ENCODE assay signal across 25 mouse cellular contexts in the genomic region with DNA sequence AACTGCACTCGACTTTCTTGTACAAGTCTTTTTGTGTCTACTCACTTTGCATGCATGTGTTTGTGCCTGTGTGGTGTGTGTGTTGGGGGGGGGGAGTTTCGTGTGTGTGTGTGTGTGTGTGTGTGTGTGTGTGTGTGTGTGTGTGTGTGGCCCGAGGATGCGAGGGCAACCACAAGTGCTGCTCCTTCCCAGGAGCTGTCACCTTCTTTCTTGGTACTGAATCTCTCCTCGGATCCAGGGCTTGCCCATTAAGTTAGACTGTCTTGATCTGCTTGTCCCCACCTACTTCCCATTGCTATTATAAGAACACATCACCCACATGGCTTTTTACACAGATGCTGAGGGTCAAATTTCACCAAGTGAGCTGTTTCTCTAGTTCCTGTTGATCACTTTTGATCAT. TPM values are rescaled to one million over a fixed set of nuclear protein-coding genes. Genes with fewer than 3 reads are reported as not detected.
A peak's percentile ranks its signal among the peaks of the same experiment; 100 is the strongest.
DNase-seq lines count a peak whose midpoint lies in the region; ATAC-seq and TF ChIP-seq lines count a peak whose summit lies in the region.
"Had no signal": no experiment of that assay in that cellular context is flagged by ENCODE, and none has a peak within 500 bp of the region (broad histone marks: within the 10 kb centered on the region; RNA-seq: fewer than 3 reads in every experiment).

No protein-coding gene starts in this region.

- no peaks in the 10 kb centered on the region for H3K27me3 ChIP-seq in spleen, adult 2 months (ENCODE audit: control insufficient read depth, insufficient read depth, low read length)
- no peaks in the 10 kb centered on the region for H3K27me3 ChIP-seq in splenic B cell, adult 2 months (ENCODE audit: control insufficient read depth, insufficient read depth, low read length, poor library complexity, severe bottlenecking)
- H3K27me3 ChIP-seq: forebrain, embryonic 15.5 days; hindbrain, embryonic 13.5 days; midbrain, embryonic 13.5 days; neural tube, embryonic 12.5 days had no signal

- TF ChIP-seq POLR2A in spleen, adult 2 months (IDR thresholded peaks at IDR 0.05; ENCODE audit: low read depth, low read length) = no peak

- H3K27ac ChIP-seq in spleen, adult 2 months (ENCODE audit: insufficient read depth, low read length) = peak overlapping the region; percentile 81
- H3K27ac ChIP-seq: forebrain, embryonic 15.5 days; heart, adult 2 months; hindbrain, embryonic 13.5 days; limb, embryonic 10.5 days; midbrain, embryonic 13.5 days; neural tube, embryonic 12.5 days had no signal

- ATAC-seq in common myeloid progenitor, adult 5-6 weeks (replicated peaks; ENCODE audit: low read depth, poor library complexity, severe bottlenecking) = peak; percentile 42; the same call in 1 of the 2 replicates
- ATAC-seq: activated CD4-positive, CD25-positive, alpha-beta regulatory T cell, adult 4 months; forebrain, embryonic 15.5 days; inflammation-experienced regulatory T-cells, adult 6 months; midbrain, embryonic 13.5 days had no signal

- no peaks in the 10 kb centered on the region for H3K36me3 ChIP-seq in spleen, adult 2 months (ENCODE audit: control insufficient read depth, insufficient read depth, low read length)
- no peaks in the 10 kb centered on the region for H3K36me3 ChIP-seq in splenic B cell, adult 2 months (ENCODE audit: control insufficient read depth, insufficient read depth, low read length, poor library complexity, severe bottlenecking)
- H3K36me3 ChIP-seq: forebrain, embryonic 15.5 days; G1E; hindbrain, embryonic 13.5 days; limb, embryonic 10.5 days; midbrain, embryonic 13.5 days; neural tube, embryonic 12.5 days had no signal

- DNase-seq in spleen, adult 2 months (ENCODE audit: low read depth in 1 of 2, low spot score in 2 of 2) = no peak
- DNase-seq in spleen, postnatal 14 days (ENCODE audit: low spot score in 2 of 2) = no peak
- peak; percentile 26 for DNase-seq in CD4-positive, CD25-positive, alpha-beta regulatory T cell, adult 2 months (ENCODE audit: low read depth, low spot score)
- peak; percentile 42 for DNase-seq in splenic B cell, adult 2 months (ENCODE audit: low read depth, low spot score)
- no peak for DNase-seq in T-cell, adult 2 months (ENCODE audit: low spot score)
- no peak for DNase-seq in frontal cortex, postnatal 25 days (ENCODE audit: low spot score in 2 of 2)
- DNase-seq: adrenal gland, adult 8-10 months; cerebellum, adult 8-10 months; cerebellum, postnatal 36 days; gastrocnemius, postnatal 14 days; heart, adult 2 months; kidney, adult 2 months; kidney, postnatal 10 days; liver; right cerebral cortex, adult 18-20 months; thymus, postnatal 25 days had no signal

- peaks cover 30% of the 10 kb centered on the region for H3K4me1 ChIP-seq in spleen, adult 2 months (ENCODE audit: control insufficient read depth, insufficient read depth, insufficient read length)
- H3K4me1 ChIP-seq: forebrain, embryonic 15.5 days; limb, embryonic 10.5 days; neural tube, embryonic 12.5 days had no signal

- no peak for TF ChIP-seq CTCF in spleen, adult 2 months (IDR thresholded peaks at IDR 0.05; ENCODE audit: extremely low read depth, insufficient read depth, insufficient read length, insufficient replicate concordance)

- H3K4me3 ChIP-seq in spleen, adult 2 months (ENCODE audit: extremely low read depth, insufficient read depth, insufficient read length) = no peak overlapping the region
- H3K4me3 ChIP-seq: forebrain, embryonic 15.5 days; heart, adult 2 months; hindbrain, embryonic 13.5 days; limb, embryonic 10.5 days; midbrain, embryonic 13.5 days; neural tube, embryonic 12.5 days had no signal

- 11% methylated on average over 5 of the region's 5 CpGs for WGBS in spleen, adult 2 months

RNA-seq across cellular contexts. Expression of gene Sypl, which starts 45.1 kb away (rescaled TPM):
- 25.7 and 36.9 TPM in 2 replicates for polyA plus RNA-seq in spleen, adult 2 months (2012; rRNA removed)
- total RNA-seq in common myeloid progenitor, adult 5-6 weeks (2017) = 68.3 and 107 TPM in 2 replicates

Comparison
In these comparisons a context has a peak if more than half of its experiments do, and no peak if none do; other contexts are left out.
1. DNase-seq: peak in CD4-positive, CD25-positive, alpha-beta regulatory T cell, adult 2 months (single experiment) and splenic B cell, adult 2 months (single experiment); none in spleen, adult 2 months (0 of 2), spleen, postnatal 14 days (0 of 2), T-cell, adult 2 months (single experiment) and frontal cortex, postnatal 25 days (0 of 2).